Mouse (Mus musculus) CD4-positive, CD25-positive, alpha-beta regulatory T cell, adult 2 months (primary cell): ENCODE measurements around the gene 9430038I01Rik.
A peak's percentile ranks its signal among the peaks of the same experiment; 100 is the strongest.

Experiments used
- DNase-seq: peaks from one replicate; pipeline ENCODE4 v3.0.0-alpha.2; 2012; ENCODE audit warnings: low read depth, low spot score

The 9430038I01Rik gene

GRCm38 (mm10) chr7:137366736-137367135, 43.8 kb downstream of the 9430038I01Rik start:
- DNase-seq = peak; percentile 4

- no peak for DNase-seq
Observed at GRCm38 (mm10) chr7:137365056-137365455, 45.5 kb downstream of the 9430038I01Rik start.

DNA sequence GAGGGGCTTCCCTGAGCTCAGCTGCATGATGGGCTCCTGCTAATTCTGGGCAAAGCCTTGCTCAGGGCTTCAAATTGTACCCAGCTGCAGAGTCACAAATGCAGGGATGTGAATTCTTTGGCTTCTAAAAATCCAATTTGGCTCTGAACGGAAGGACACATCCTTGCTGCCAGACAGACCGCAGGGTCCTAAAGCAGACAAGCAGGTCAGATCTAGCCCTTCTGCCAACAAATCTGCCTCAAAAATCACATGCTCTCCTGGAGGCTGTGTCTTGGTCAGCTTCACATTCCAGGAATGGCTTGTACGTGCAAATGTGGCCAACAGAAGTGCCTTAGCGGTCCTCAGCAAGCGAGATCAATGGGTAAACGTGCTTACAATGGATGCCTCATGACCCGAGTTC, 46.0 kb downstream of the 9430038I01Rik start:
- DNase-seq = no peak

- DNase-seq = no peak
Observed at GRCm38 (mm10) chr7:137346860-137347259, 63.7 kb downstream of the 9430038I01Rik start.

DNA sequence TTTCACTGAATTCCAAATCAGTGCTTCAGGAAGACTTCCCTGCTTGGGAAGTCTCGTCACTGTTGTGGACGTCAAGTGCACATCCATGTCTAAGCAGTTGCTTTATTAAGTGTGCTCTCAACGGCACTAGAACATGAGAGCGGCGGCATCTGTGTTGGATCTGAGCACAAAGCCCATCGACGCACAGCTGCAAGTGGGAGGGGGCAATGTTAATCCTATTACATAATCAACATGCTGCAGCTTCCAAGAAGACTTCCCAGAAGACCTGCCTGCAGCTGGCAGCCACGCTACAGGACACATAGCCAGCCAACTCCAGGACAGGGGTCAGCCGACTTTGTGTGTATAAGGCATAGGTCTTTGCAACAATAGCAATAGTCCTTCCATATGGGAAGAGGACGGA, 64.5 kb downstream of the 9430038I01Rik start:
- no peak for DNase-seq

GRCm38 (mm10) chr7:137333951-137334350, 76.6 kb downstream of the 9430038I01Rik start:
- no peak for DNase-seq
